Mouse (Mus musculus) ES-Bruce4 (cell line): ENCODE measurements around the gene Arl4d. TPM values are rescaled to one million over a fixed set of nuclear protein-coding genes. Genes with fewer than 3 reads are reported as not detected.
"Not testable (repeated sequence)": the region's sequence is repeated elsewhere in the genome, so short reads cannot be mapped to it uniquely, and the experiment has no call there.

Source experiments
- H3K27ac ChIP-seq: 2 replicates; pipeline ENCODE4 v1.5.1; 2012; ENCODE audit warnings: low read length, inconsistent platforms; ENCODE audit not compliant: insufficient read depth
- H3K27me3 ChIP-seq: 2 replicates; pipeline ENCODE4 v1.6.1; 2012; ENCODE audit warnings: mild to moderate bottlenecking, low read length, inconsistent platforms; ENCODE audit not compliant: control insufficient read depth, poor library complexity, insufficient read depth, severe bottlenecking
- H3K36me3 ChIP-seq: 2 replicates; pipeline ENCODE4 v1.6.1; 2012; ENCODE audit warnings: inconsistent platforms, mild to moderate bottlenecking, low read length, moderate library complexity; ENCODE audit not compliant: control insufficient read depth, poor library complexity, insufficient read depth, severe bottlenecking
- H3K4me1 ChIP-seq: one replicate; pipeline ENCODE4 v1.8.1; 2011; ENCODE audit warnings: low read length; ENCODE audit not compliant: control insufficient read depth, insufficient read depth
- H3K4me3 ChIP-seq: 2 replicates; pipeline ENCODE4 v1.5.1; 2011; ENCODE audit warnings: low read depth, mild to moderate bottlenecking, low read length
- H3K9ac ChIP-seq: 2 replicates; pipeline ENCODE4 v1.6.1; 2012; ENCODE audit warnings: low read depth, mild to moderate bottlenecking, inconsistent platforms; ENCODE audit not compliant: poor library complexity, severe bottlenecking
- H3K9me3 ChIP-seq: replicated peaks from 2 replicates; pipeline ENCODE4 v1.6.1; 2012; ENCODE audit warnings: mild to moderate bottlenecking, low read length, inconsistent platforms; ENCODE audit not compliant: control insufficient read depth, poor library complexity, insufficient read depth, severe bottlenecking
- CTCF ChIP-seq: IDR thresholded peaks from one replicate; pipeline ENCODE4 v1.8.1; 2011; ENCODE audit warnings: low read depth, low read length
- EP300 ChIP-seq: IDR thresholded peaks from 2 replicates; pipeline ENCODE4 v1.6.1; 2011; ENCODE audit warnings: low read depth, low read length; ENCODE audit not compliant: insufficient read depth
- POLR2A ChIP-seq: IDR thresholded peaks from one replicate; pipeline ENCODE4 v1.8.1; 2011; ENCODE audit warnings: low read length; ENCODE audit not compliant: insufficient read depth
- polyA plus RNA-seq: library from polyadenylated mRNA; stranded (reverse); fragments of >200 nt; gene quantifications from 2 replicates; pipeline ENCODE4 v1.2.4, GENCODE M21; 2011; ENCODE audit warnings: low read depth; ENCODE audit not compliant: missing spikeins, insufficient read depth, insufficient read length

The Arl4d gene
- polyA plus RNA-seq, 1 experiment, result 5.1 TPM

DNA sequence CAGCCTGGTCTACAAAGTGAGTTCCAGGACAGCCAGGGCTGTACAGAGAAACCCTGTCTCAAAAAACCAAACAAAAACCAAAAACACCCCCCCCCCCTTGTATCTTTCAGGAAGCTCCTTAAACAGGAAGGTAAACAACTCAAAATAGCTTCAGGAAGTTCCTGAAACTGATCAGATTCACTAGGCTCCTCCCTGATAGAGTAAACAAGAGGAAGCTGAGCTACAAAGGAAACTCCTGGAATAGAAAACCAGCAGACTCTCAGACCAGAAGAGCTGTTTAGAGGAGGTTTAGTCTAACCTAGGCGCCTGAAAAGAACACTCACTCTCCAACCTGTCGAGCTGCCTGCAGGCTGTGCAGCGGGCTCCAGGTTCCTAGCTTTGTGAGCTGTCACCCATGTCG lies 25.6 kb upstream of the Arl4d start:
- no peak for TF ChIP-seq CTCF
- no peak for TF ChIP-seq EP300
- TF ChIP-seq POLR2A, result no peak
- no peak overlapping the region for H3K27ac ChIP-seq
- no peaks in the 10 kb centered on the region for H3K9me3 ChIP-seq
- no peak overlapping the region for H3K4me3 ChIP-seq
- H3K36me3 ChIP-seq, result peaks cover 2% of the 10 kb centered on the region
- no peaks in the 10 kb centered on the region for H3K27me3 ChIP-seq
- H3K4me1 ChIP-seq, result no peaks in the 10 kb centered on the region
- H3K9ac ChIP-seq, result no peak overlapping the region

- Histone ChIP-seq H3K9ac (peak overlapping the region; percentile 82), H3K27ac (peak overlapping the region; percentile 52; the same call in 1 of the 2 replicates), H3K4me3 (peak overlapping the region; percentile 75)
- not testable (repeated sequence) for H3K36me3 ChIP-seq, H3K9me3 ChIP-seq, H3K27me3 ChIP-seq, H3K4me1 ChIP-seq
Observed at GRCm38 (mm10) chr11:101640857-101641709, 24.3 kb upstream of the Arl4d start.

GRCm38 (mm10) chr11:101641710-101642642 lies 23.4 kb upstream of the Arl4d start:
- not testable (repeated sequence) for H3K9me3 ChIP-seq, H3K4me3 ChIP-seq, H3K27me3 ChIP-seq, H3K4me1 ChIP-seq, H3K36me3 ChIP-seq
- peak; percentile 67 for TF ChIP-seq POLR2A
- Histone ChIP-seq H3K27ac (peak overlapping the region; percentile 34; the same call in 1 of the 2 replicates), H3K9ac (peak overlapping the region; percentile 27; the same call in 1 of the 2 replicates)

- Histone ChIP-seq H3K4me1 (no peaks in the 10 kb centered on the region), H3K36me3 (no peaks in the 10 kb centered on the region), H3K27ac (no peak overlapping the region), H3K9ac (no peak overlapping the region), H3K4me3 (no peak overlapping the region), H3K27me3 (no peaks in the 10 kb centered on the region), H3K9me3 (no peaks in the 10 kb centered on the region)
- no peak for TF ChIP-seq CTCF
- no peak for TF ChIP-seq POLR2A
- TF ChIP-seq EP300, result no peak
Observed at GRCm38 (mm10) chr11:101642931-101643330, 22.4 kb upstream of the Arl4d start.

GRCm38 (mm10) chr11:101644591-101644990 lies 20.8 kb upstream of the Arl4d start:
- no peaks in the 10 kb centered on the region for H3K27me3 ChIP-seq
- H3K4me3 ChIP-seq, result no peak overlapping the region
- no peak for TF ChIP-seq EP300
- no peak for TF ChIP-seq POLR2A
- no peak for TF ChIP-seq CTCF
- no peaks in the 10 kb centered on the region for H3K4me1 ChIP-seq
- H3K27ac ChIP-seq, result no peak overlapping the region
- no peaks in the 10 kb centered on the region for H3K36me3 ChIP-seq
- no peaks in the 10 kb centered on the region for H3K9me3 ChIP-seq
- no peak overlapping the region for H3K9ac ChIP-seq

DNA sequence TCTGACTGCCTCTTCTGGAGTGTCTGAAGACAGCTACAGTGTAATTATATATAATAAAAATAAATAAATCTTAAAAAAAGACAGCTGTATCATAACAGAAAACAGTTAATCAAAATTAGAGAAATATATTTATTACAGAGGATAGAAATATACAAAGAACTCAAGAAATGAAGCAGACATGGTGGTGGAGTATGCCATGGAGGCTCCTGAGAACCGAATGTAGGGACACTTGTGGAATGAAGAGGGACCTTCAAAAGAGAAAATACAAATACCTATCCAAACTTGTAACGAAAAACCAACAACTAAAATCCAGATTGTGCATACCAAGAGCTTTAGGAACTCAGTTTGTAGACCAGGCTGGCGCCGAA lies 20.3 kb upstream of the Arl4d start:
- not testable (repeated sequence) for H3K9me3 ChIP-seq, H3K27ac ChIP-seq, H3K4me3 ChIP-seq, H3K4me1 ChIP-seq, H3K27me3 ChIP-seq, H3K9ac ChIP-seq, H3K36me3 ChIP-seq
